Mouse (Mus musculus) stomach, postnatal 0 days (tissue): ENCODE measurements around the gene Mia3.

Experiments used
- CTCF ChIP-seq: IDR thresholded peaks from 2 replicates; pipeline ENCODE4 v1.5.1; 2016; ENCODE audit warnings: antibody characterized with exemption, low read depth, mild to moderate bottlenecking, moderate library complexity
- EP300 ChIP-seq: optimal IDR thresholded peaks from 2 replicates; pipeline ENCODE3; 2016; ENCODE audit warnings: antibody characterized with exemption

GRCm38 (mm10) chr1:183297473-183297885 lies 71.9 kb downstream of the Mia3 start:
- TF ChIP-seq CTCF (no peak), EP300 (no peak)
